Comparison of ENCODE assay signal across 10 mouse cellular contexts in the genomic region with DNA sequence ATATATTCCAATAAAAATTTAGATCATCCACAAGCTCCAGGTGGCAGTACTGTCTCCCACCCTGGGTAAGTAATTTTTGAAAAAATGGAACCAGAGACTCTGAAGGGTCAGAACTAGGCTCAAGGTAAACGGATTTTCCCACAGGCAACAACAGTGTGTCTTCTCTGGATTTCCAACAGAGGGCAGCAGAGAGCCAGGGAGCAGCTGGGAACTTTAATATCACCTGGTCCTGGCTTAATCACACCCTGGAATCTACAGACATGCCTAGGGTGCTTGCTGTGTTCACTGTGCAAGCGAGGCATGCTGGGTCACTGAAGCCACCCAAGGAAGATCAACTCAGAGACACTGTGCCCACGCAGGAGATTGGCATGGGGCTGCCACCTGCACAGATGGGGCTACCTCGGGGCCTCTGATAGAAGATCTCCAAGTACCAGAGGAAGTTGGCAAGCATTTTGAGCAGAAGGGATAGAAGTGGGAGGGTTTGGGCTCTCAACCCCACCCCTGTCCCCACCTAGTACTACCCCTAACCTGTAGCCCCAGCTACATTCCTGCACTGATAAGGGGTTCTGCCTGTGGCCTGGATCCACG. TPM values are rescaled to one million over a fixed set of nuclear protein-coding genes. Genes with fewer than 3 reads are reported as not detected.
A peak's percentile ranks its signal among the peaks of the same experiment; 100 is the strongest.
DNase-seq lines count a peak whose midpoint lies in the region; ATAC-seq and TF ChIP-seq lines count a peak whose summit lies in the region.
"Had no signal": no experiment of that assay in that cellular context is flagged by ENCODE, and none has a peak within 500 bp of the region (broad histone marks: within the 10 kb centered on the region; RNA-seq: fewer than 3 reads in every experiment).

No protein-coding gene starts in this region.

- no peaks in the 10 kb centered on the region for H3K27me3 ChIP-seq in heart, embryonic 10.5 days (ENCODE audit: insufficient read depth, poor library complexity, severe bottlenecking)
- H3K27me3 ChIP-seq in stomach, embryonic 16.5 days (ENCODE audit: control insufficient read depth, insufficient read depth, low read length), result no peaks in the 10 kb centered on the region
- H3K27me3 ChIP-seq: embryonic facial prominence, embryonic 13.5 days; midbrain, embryonic 12.5 days had no signal

- peak overlapping the region; percentile 46; the same call in 1 of the 2 replicates for H3K9ac ChIP-seq in stomach, embryonic 16.5 days (ENCODE audit: low read length)
- H3K9ac ChIP-seq: embryonic facial prominence, embryonic 13.5 days; midbrain, embryonic 12.5 days had no signal

- no peak for ATAC-seq in stomach, embryonic 16.5 days (ENCODE audit: insufficient read depth, low FRiP score)

- H3K9me3 ChIP-seq in heart, embryonic 10.5 days, result no peaks in the 10 kb centered on the region
- no peaks in the 10 kb centered on the region for H3K9me3 ChIP-seq in stomach, embryonic 16.5 days (replicated peaks; ENCODE audit: control insufficient read depth, low read length)
- H3K9me3 ChIP-seq: embryonic facial prominence, embryonic 13.5 days; midbrain, embryonic 12.5 days had no signal

- peak; percentile 53 for DNase-seq in heart, adult 8-10 months (ENCODE audit: low spot score)
- no peak for DNase-seq in heart, embryonic 10.5 days (ENCODE audit: low spot score)
- DNase-seq in 3T3-L1 (ENCODE audit: low read depth, low spot score), result peak; percentile 79
- DNase-seq in Muller cell, postnatal 12 days (ENCODE audit: inconsistent ontology term), result peak; percentile 37
- peak; percentile 64 to 71 for DNase-seq in kidney, postnatal 4 days
- DNase-seq in left cerebral cortex, postnatal 36 days (ENCODE audit: low spot score in 2 of 2), result no peak

- H3K27ac ChIP-seq in heart, embryonic 10.5 days, result no peak overlapping the region
- H3K27ac ChIP-seq in cortical plate, adult 2 months (ENCODE audit: insufficient read depth, low read length), result no peak overlapping the region
- H3K27ac ChIP-seq in stomach, embryonic 16.5 days (ENCODE audit: low read length), result no peak overlapping the region
- H3K27ac ChIP-seq: embryonic facial prominence, embryonic 13.5 days; midbrain, embryonic 12.5 days had no signal

- WGBS in heart, embryonic 10.5 days, result 30% methylated on average over 5 of the region's 5 CpGs
- 26% methylated on average over 5 of the region's 5 CpGs for WGBS in stomach, embryonic 16.5 days

- peaks cover 24% of the 10 kb centered on the region for H3K4me1 ChIP-seq in heart, embryonic 10.5 days
- no peaks in the 10 kb centered on the region for H3K4me1 ChIP-seq in cortical plate, adult 2 months (ENCODE audit: control insufficient read depth, insufficient read depth, low read length)
- H3K4me1 ChIP-seq in stomach, embryonic 16.5 days (ENCODE audit: control insufficient read depth, insufficient read depth, low read length), result 0 out of 2 replicates have a peak, but pooled peaks cover 7% of the 10 kb centered on the region

- no peak overlapping the region for H3K4me2 ChIP-seq in stomach, embryonic 16.5 days (ENCODE audit: low read depth, low read length)
- H3K4me2 ChIP-seq: embryonic facial prominence, embryonic 13.5 days; midbrain, embryonic 12.5 days had no signal

- H3K4me3 ChIP-seq in heart, embryonic 10.5 days, result no peak overlapping the region
- H3K4me3 ChIP-seq in cortical plate, adult 2 months (ENCODE audit: insufficient read depth, low read length), result no peak overlapping the region
- no peak overlapping the region for H3K4me3 ChIP-seq in stomach, embryonic 16.5 days (replicated peaks; ENCODE audit: low read length)
- H3K4me3 ChIP-seq: embryonic facial prominence, embryonic 13.5 days; midbrain, embryonic 12.5 days had no signal

- H3K36me3 ChIP-seq in heart, embryonic 10.5 days, result no peaks in the 10 kb centered on the region
- no peaks in the 10 kb centered on the region for H3K36me3 ChIP-seq in stomach, embryonic 16.5 days (ENCODE audit: control insufficient read depth, insufficient read depth, low read length)
- H3K36me3 ChIP-seq: embryonic facial prominence, embryonic 13.5 days; midbrain, embryonic 12.5 days had no signal

- TF ChIP-seq CTCF in cortical plate, adult 2 months (IDR thresholded peaks at IDR 0.05; ENCODE audit: extremely low read depth, insufficient read depth, low read length), result peak; percentile 90

- intact Hi-C loops in left cerebral cortex, postnatal 36 days (cut with DNase I), result no loop called here

- TF ChIP-seq POLR2A in cortical plate, adult 2 months (IDR thresholded peaks at IDR 0.05; ENCODE audit: extremely low read depth, insufficient read depth, low read length), result no peak

RNA-seq across cellular contexts. Expression of gene Bloc1s3, which starts 4.6 kb away (rescaled TPM):
- total RNA-seq in heart, adult 8-10 months (2022), result 1 to 10 TPM; 2.2 to 3.1 (median 3.0) TPM
- polyA plus RNA-seq in heart, embryonic 10.5 days (2016; fragmentation: Nextera tagmentation; extraction: Ambion mirVana), result 1.5 and 2.0 TPM in 2 replicates
- polyA plus RNA-seq in cortical plate, adult 2 months (2012; rRNA removed), result 7.6 and 7.9 TPM in 2 replicates
- polyA plus RNA-seq in stomach, embryonic 16.5 days (2015; fragmentation: Nextera tagmentation; extraction: Ambion mirVana), result 1.4 and 1.5 TPM in 2 replicates
- total RNA-seq in left cerebral cortex, postnatal 36 days (2021), result 1 to 10 TPM; 6.8 to 7.2 TPM

RNA-seq across cellular contexts. Expression of gene Trappc6a, which starts 4.6 kb away (rescaled TPM):
- 10 to 100 TPM; 36.3 to 44.7 (median 37.2) TPM for total RNA-seq in heart, adult 8-10 months (2022)
- polyA plus RNA-seq in heart, embryonic 10.5 days (2016; fragmentation: Nextera tagmentation; extraction: Ambion mirVana), result 95.3 and 107 TPM in 2 replicates
- 22.6 TPM in 2 replicates for polyA plus RNA-seq in cortical plate, adult 2 months (2012; rRNA removed)
- polyA plus RNA-seq in stomach, embryonic 16.5 days (2015; fragmentation: Nextera tagmentation; extraction: Ambion mirVana), result 101 and 102 TPM in 2 replicates
- total RNA-seq in left cerebral cortex, postnatal 36 days (2021), result 10 to 100 TPM; 18.2 to 19.5 TPM

RNA-seq across cellular contexts. Expression of gene Nkpd1, which starts 14.1 kb away (rescaled TPM):
- total RNA-seq in heart, adult 8-10 months (2022), result not detected
- 0.09 and 0.14 TPM in 2 replicates for polyA plus RNA-seq in heart, embryonic 10.5 days (2016; fragmentation: Nextera tagmentation; extraction: Ambion mirVana)
- 0.98 and 1.1 TPM in 2 replicates for polyA plus RNA-seq in cortical plate, adult 2 months (2012; rRNA removed)
- 1.8 and 3.3 TPM in 2 replicates for polyA plus RNA-seq in stomach, embryonic 16.5 days (2015; fragmentation: Nextera tagmentation; extraction: Ambion mirVana)
- under 1 TPM; 0.68 to 0.94 TPM for total RNA-seq in left cerebral cortex, postnatal 36 days (2021)

RNA-seq across cellular contexts. Expression of gene Exoc3l2, which starts 40.4 kb away (rescaled TPM):
- 1 to 10 TPM in 3 of 4 experiments, under 1 TPM in 1; 0.94 to 1.5 (median 1.1) TPM for total RNA-seq in heart, adult 8-10 months (2022)
- 1.8 and 2.5 TPM in 2 replicates for polyA plus RNA-seq in heart, embryonic 10.5 days (2016; fragmentation: Nextera tagmentation; extraction: Ambion mirVana)
- polyA plus RNA-seq in cortical plate, adult 2 months (2012; rRNA removed), result 0.06 and 0.23 TPM in 2 replicates
- polyA plus RNA-seq in stomach, embryonic 16.5 days (2015; fragmentation: Nextera tagmentation; extraction: Ambion mirVana), result 0.71 and 0.85 TPM in 2 replicates
- under 1 TPM; 0.23 to 0.52 TPM for total RNA-seq in left cerebral cortex, postnatal 36 days (2021)

RNA-seq across cellular contexts. Expression of gene Mark4, which starts 45.0 kb away (rescaled TPM):
- total RNA-seq in heart, adult 8-10 months (2022), result 10 to 100 TPM; 22.8 to 26.4 (median 24.3) TPM
- 7.0 and 8.9 TPM in 2 replicates for polyA plus RNA-seq in heart, embryonic 10.5 days (2016; fragmentation: Nextera tagmentation; extraction: Ambion mirVana)
- 52.0 and 55.4 TPM in 2 replicates for polyA plus RNA-seq in cortical plate, adult 2 months (2012; rRNA removed)
- polyA plus RNA-seq in stomach, embryonic 16.5 days (2015; fragmentation: Nextera tagmentation; extraction: Ambion mirVana), result 4.3 and 5.9 TPM in 2 replicates
- total RNA-seq in left cerebral cortex, postnatal 36 days (2021), result 10 to 100 TPM; 76.8 to 77.7 TPM

Comparison
In these comparisons a context has a peak if more than half of its experiments do, and no peak if none do; other contexts are left out.
1. DNase-seq: peak in heart, adult 8-10 months (single experiment), 3T3-L1 (single experiment), Muller cell, postnatal 12 days (single experiment) and kidney, postnatal 4 days (2 of 2); none in heart, embryonic 10.5 days (single experiment) and left cerebral cortex, postnatal 36 days (0 of 2).